Mouse (Mus musculus) lung, postnatal 10 days (tissue): ENCODE measurements at regions not wholly inside any gene's neighbourhood (a gene's known extent, or its start where the extent isn't known, plus 50 kb on each side); places are given as distances from the start of the nearest gene placed in this dataset.

Source experiments
- DNase-seq: peaks from one replicate; pipeline ENCODE4 v3.0.0; 2021

GRCm38 (mm10) chr1:185151130-185151799 is 52.7 kb upstream of the Rab3gap2 start:
- no peak for DNase-seq

- DNase-seq: no peak
These were observed 53.3 kb upstream of the Rab3gap2 start for GRCm38 (mm10) chr1:185150431-185151129.

GRCm38 (mm10) chr1:185144791-185145190 is 59.1 kb upstream of the Rab3gap2 start:
- DNase-seq: no peak

GRCm38 (mm10) chr1:185144006-185144405 is 59.9 kb upstream of the Rab3gap2 start:
- no peak for DNase-seq

- DNase-seq: peak; percentile 19
These were observed 63.6 kb upstream of the Rab3gap2 start for GRCm38 (mm10) chr1:185140317-185140716.

GRCm38 (mm10) chr1:185128209-185128608 is 75.7 kb upstream of the Rab3gap2 start:
- DNase-seq: peak; percentile 9

- DNase-seq: peak; percentile 7
These were observed 78.1 kb upstream of the Rab3gap2 start for GRCm38 (mm10) chr1:185125737-185126286.

GRCm38 (mm10) chr1:185121552-185121951 is 82.4 kb upstream of the Rab3gap2 start:
- no peak for DNase-seq

GRCm38 (mm10) chr1:185120416-185120815 is 83.5 kb upstream of the Rab3gap2 start:
- DNase-seq: no peak

GRCm38 (mm10) chr1:185117711-185118110 is 86.2 kb upstream of the Rab3gap2 start:
- DNase-seq: no peak

GRCm38 (mm10) chr1:185113687-185114086 is 90.2 kb upstream of the Rab3gap2 start:
- DNase-seq: no peak

GRCm38 (mm10) chr1:185112017-185112399 is 91.9 kb upstream of the Rab3gap2 start:
- no peak for DNase-seq

- DNase-seq: peak; percentile 82
These were observed 92.4 kb upstream of the Rab3gap2 start for GRCm38 (mm10) chr1:185111347-185112016.

GRCm38 (mm10) chr1:185104945-185105884 is 98.7 kb upstream of the Rab3gap2 start:
- no peak for DNase-seq

- no peak for DNase-seq
These were observed 100.1 kb upstream of the Rab3gap2 start for GRCm38 (mm10) chr1:185103803-185104202.

- no peak for DNase-seq
These were observed 99.9 kb upstream of the Mark1 start for GRCm38 (mm10) chr1:185098975-185099958.

- no peak for DNase-seq
These were observed 99.0 kb upstream of the Mark1 start for GRCm38 (mm10) chr1:185098195-185098974.

GRCm38 (mm10) chr1:185096741-185097140 is 97.4 kb upstream of the Mark1 start:
- no peak for DNase-seq

- no peak for DNase-seq
These were observed 93.4 kb upstream of the Mark1 start for GRCm38 (mm10) chr1:185092757-185093156.

- DNase-seq: peak; percentile 72
These were observed 92.6 kb upstream of the Mark1 start for GRCm38 (mm10) chr1:185091816-185092558.
